Mouse (Mus musculus) kidney, embryonic 16.5 days (tissue): Measurements from ENCODE around the gene Tas1r3. TPM values are rescaled to one million over a fixed set of nuclear protein-coding genes. Genes with fewer than 3 reads are reported as not detected.

ENCODE experiments used
- ATAC-seq: fragments of 200-750 bp; cut with Nextera tagmentation; 2 replicates; pipeline ENCODE4 v1.8.0; 2017; ENCODE audit warnings: moderate TSS enrichment; ENCODE audit not compliant: low FRiP score, low TSS enrichment
- H3K27ac ChIP-seq: fragments of 300-500 bp; sonication (generic); 2 replicates; pipeline ENCODE4 v1.5.1; 2014; ENCODE audit warnings: low read length
- H3K27me3 ChIP-seq: fragments of 300-500 bp; sonication (generic); 2 replicates; pipeline ENCODE4 v1.6.1; 2014; ENCODE audit warnings: low read length, control low read depth, mixed read lengths; ENCODE audit not compliant: insufficient read depth
- H3K36me3 ChIP-seq: fragments of 300-500 bp; sonication (generic); 2 replicates; pipeline ENCODE4 v1.6.1; 2014; ENCODE audit warnings: low read length, control low read depth, mixed read lengths; ENCODE audit not compliant: insufficient read depth
- H3K4me1 ChIP-seq: fragments of 300-500 bp; sonication (generic); 2 replicates; pipeline ENCODE4 v1.6.1; 2014; ENCODE audit warnings: low read length, control low read depth, mixed read lengths; ENCODE audit not compliant: insufficient read depth
- H3K4me2 ChIP-seq: fragments of 300-500 bp; sonication (generic); replicated peaks from 2 replicates; pipeline ENCODE4 v1.6.1; 2014; ENCODE audit warnings: low read depth, low read length
- H3K4me3 ChIP-seq: fragments of 300-500 bp; sonication (generic); 2 replicates; pipeline ENCODE4 v1.5.1; 2014; ENCODE audit warnings: mild to moderate bottlenecking, low read length
- H3K9ac ChIP-seq: fragments of 300-500 bp; sonication (generic); replicated peaks from 2 replicates; pipeline ENCODE4 v1.6.1; 2014; ENCODE audit warnings: low read length
- H3K9me3 ChIP-seq: fragments of 300-500 bp; sonication (generic); 2 replicates; pipeline ENCODE4 v1.6.1; 2016; ENCODE audit warnings: low read length, control low read depth
- WGBS: fragments of 180-500 bp; shearing (Covaris S2); extraction: QIAGEN DNeasy Blood & Tissue Kit; methylation state at CpG from one replicate; pipeline ENCODE4 v1.1.7; 2014; 5-methylcytosine and 5-hydroxymethylcytosine counted together
- microRNA-seq: library from miRNA; unstranded; fragments of <30 nt; microRNA quantifications from one replicate; pipeline ENCODE4, GENCODE M21; 2016
- polyA plus RNA-seq: library from polyadenylated mRNA; unstranded; fragments of >200 nt; fragmentation: Nextera tagmentation; extraction: Ambion mirVana; gene quantifications from 2 replicates; pipeline ENCODE4 v1.2.1, GENCODE M21; 2015

Gene Tas1r3
- polyA plus RNA-seq, 1 experiment from 2014 or later: 0.22 TPM

DNA sequence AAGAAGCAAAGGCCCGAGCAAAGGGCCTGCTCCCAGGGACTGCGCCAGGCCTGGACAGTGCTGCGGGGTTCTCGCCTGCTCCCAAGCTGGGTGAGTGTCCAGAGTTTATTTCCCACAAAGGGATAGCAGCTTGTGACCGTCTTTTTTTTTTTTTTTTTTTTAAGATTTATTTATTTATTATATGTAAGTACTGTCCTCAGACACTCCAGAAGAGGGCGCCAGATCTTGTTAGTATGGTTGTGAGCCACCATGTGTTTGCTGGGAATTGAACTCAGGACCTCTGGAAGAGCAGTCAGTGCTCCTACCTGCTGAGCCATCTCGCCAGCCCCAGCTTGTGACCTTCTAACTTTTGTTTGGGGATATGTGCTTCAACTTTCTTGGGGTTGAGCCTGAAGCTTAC is 42.1 kb downstream of the Tas1r3 start:
- no peaks in the 10 kb centered on the region for H3K9me3 ChIP-seq
- no peak for ATAC-seq
- peaks cover 87% of the 10 kb centered on the region for H3K36me3 ChIP-seq
- no peak overlapping the region for H3K4me3 ChIP-seq
- H3K9ac ChIP-seq: no peak overlapping the region
- H3K27me3 ChIP-seq: no peaks in the 10 kb centered on the region
- no peak overlapping the region for H3K4me2 ChIP-seq
- H3K27ac ChIP-seq: no peak overlapping the region
- WGBS: 80% methylated on average over 7 of the region's 7 CpGs
- H3K4me1 ChIP-seq: no peaks in the 10 kb centered on the region

DNA sequence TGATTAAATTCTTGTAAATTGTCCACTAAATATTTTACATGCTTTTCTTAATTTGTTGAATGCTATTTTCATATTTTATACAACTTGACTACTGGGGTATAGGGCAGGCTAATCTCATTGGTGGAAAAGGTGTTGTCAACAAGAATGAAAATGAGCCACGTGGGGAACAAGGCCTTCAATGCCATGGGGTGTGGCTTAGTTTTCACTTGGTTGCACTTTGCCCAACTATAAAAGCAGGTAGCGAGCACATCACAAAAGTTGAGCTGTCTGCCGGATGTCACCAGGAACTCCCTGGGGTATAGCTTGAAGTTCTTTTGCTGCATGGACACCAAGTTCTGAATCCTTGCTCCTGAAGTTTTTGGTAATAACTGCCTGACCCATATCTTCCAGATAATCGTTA is 45.6 kb downstream of the Tas1r3 start:
- H3K9me3 ChIP-seq: no peaks in the 10 kb centered on the region
- H3K4me2 ChIP-seq: no peak overlapping the region
- WGBS: 79% methylated on average over 4 of the region's 4 CpGs
- H3K27ac ChIP-seq: no peak overlapping the region
- peaks cover 13% of the 10 kb centered on the region for H3K4me1 ChIP-seq
- ATAC-seq: no peak
- peaks cover 78% of the 10 kb centered on the region for H3K36me3 ChIP-seq
- no peak overlapping the region for H3K4me3 ChIP-seq
- no peak overlapping the region for H3K9ac ChIP-seq
- no peaks in the 10 kb centered on the region for H3K27me3 ChIP-seq

DNA sequence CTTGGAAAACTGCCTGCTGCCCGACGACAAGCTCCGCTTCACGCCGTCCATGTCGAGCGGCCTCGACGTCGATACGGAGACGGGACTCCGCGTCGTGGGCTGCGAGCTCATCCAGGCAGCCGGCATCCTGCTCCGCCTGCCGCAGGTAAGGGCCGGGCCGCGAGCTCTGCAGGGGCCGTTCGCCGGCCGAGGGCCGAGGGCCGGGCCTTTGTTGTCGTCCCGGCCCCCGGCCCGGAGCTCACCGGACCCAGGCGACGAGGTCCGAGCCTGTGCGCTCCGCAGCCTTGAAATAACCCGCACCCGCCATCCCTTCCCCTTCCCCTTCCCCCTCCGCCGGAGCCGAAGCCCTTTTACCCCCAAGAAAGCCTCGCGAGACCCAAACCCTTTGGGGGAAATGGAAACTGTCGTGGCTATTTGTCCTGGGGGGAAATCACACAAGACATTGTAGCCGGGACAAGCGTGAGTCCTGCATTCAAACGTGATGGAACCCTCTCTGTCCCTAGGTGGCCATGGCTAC is 50.4 kb downstream of the Tas1r3 start:
- H3K27me3 ChIP-seq: no peaks in the 10 kb centered on the region
- peak overlapping the region; percentile 87 for H3K27ac ChIP-seq
- 0% methylated on average over 49 of the region's 49 CpGs for WGBS
- peaks cover 18% of the 10 kb centered on the region for H3K4me1 ChIP-seq
- peak overlapping the region; percentile 89 for H3K4me3 ChIP-seq
- H3K36me3 ChIP-seq: peaks cover 67% of the 10 kb centered on the region
- peak overlapping the region; percentile 99 for H3K9ac ChIP-seq
- ATAC-seq: peak; percentile 41
- H3K4me2 ChIP-seq: peak overlapping the region; percentile 78
- H3K9me3 ChIP-seq: no peaks in the 10 kb centered on the region

DNA sequence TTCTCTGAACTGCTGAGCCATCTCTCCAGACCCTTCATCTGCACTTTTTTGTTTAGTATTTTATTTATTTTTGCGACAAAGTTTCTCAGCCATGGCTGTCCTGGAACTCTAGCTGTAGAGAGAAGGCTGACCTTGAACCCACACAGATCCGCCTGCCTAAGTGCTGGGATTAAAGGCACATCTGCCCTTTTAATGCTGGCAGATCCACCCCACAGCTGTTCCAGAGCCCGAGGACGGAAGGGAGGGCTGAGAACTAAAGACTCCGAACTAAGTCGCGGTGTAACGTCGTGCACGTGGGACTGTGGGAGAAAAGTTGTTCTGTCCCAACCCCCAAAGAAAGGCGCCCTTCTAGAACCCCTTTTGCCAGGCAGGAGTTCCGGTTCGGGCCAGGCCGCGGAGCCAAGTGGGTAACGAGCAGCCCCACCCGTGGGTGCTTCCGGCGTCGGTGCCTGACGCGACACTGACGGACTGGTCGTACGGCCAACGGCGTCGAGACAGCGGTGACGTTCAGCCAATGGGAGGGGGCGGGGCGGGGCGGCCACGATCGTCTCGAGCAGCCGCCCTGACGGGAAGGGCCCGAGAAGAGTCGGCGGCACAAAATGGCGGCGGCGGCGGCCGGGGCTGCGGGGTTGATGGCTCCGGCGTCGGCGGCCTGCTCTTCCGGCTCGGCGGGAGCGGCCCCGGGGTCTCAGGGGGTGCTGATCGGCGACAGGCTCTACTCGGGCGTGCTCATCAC is 51.1 kb downstream of the Tas1r3 start, which contains the start of gene Ccnl2:
Gene Ccnl2 (plus strand): TSS at position 561 of the 736 bp plus-strand sequence.
- Histone ChIP-seq H3K27me3 (no peaks in the 10 kb centered on the region), H3K36me3 (peaks cover 66% of the 10 kb centered on the region), H3K4me1 (peaks cover 18% of the 10 kb centered on the region), H3K27ac (peak within 1 kb of the TSS; percentile 94), H3K9ac (peak within 1 kb of the TSS; percentile 99), H3K4me3 (peak within 1 kb of the TSS; percentile 89), H3K9me3 (no peaks in the 10 kb centered on the region), H3K4me2 (peak within 1 kb of the TSS; percentile 78)
- WGBS: under 1% methylated on average over 59 of the region's 60 CpGs
- ATAC-seq: peak; percentile 99

Small RNAs within 50 kb of the gene (microRNA-seq; reads per million reads assigned to microRNA genes)
- gene Gm22991: not detected

Other genes with a start within 250 kb of the Tas1r3 start
- gene Cdk11b, start 238.5 kb downstream of the Tas1r3 start, polyA plus RNA-seq: 56.6 and 65.6 TPM in 2 replicates
- not detected in 2 replicates for gene Gm10563, start 218.0 kb downstream of the Tas1r3 start, polyA plus RNA-seq
- 70.4 and 71.7 TPM in 2 replicates for gene Mmp23, start 210.0 kb downstream of the Tas1r3 start, polyA plus RNA-seq
- 31.9 and 34.1 TPM in 2 replicates for gene Mib2, start 194.2 kb downstream of the Tas1r3 start, polyA plus RNA-seq
- 2.5 and 2.8 TPM in 2 replicates for gene Fndc10, start 169.0 kb downstream of the Tas1r3 start, polyA plus RNA-seq
- 144 and 159 TPM in 2 replicates for gene Ssu72, start 158.6 kb downstream of the Tas1r3 start, polyA plus RNA-seq
- gene Tmem240, start 128.6 kb downstream of the Tas1r3 start, polyA plus RNA-seq: 0.45 and 0.53 TPM in 2 replicates
- gene Atad3a, start 102.3 kb downstream of the Tas1r3 start, polyA plus RNA-seq: 138 and 142 TPM in 2 replicates
- gene Vwa1, start 88.7 kb downstream of the Tas1r3 start, polyA plus RNA-seq: 7.4 and 11.3 TPM in 2 replicates
- 0.32 and 0.33 TPM in 2 replicates for gene Tmem88b, start 77.5 kb downstream of the Tas1r3 start, polyA plus RNA-seq
- 0.32 and 0.41 TPM in 2 replicates for gene Ankrd65, start 72.9 kb downstream of the Tas1r3 start, polyA plus RNA-seq
- gene Mrpl20, start 60.5 kb downstream of the Tas1r3 start, polyA plus RNA-seq: 205 and 209 TPM in 2 replicates
- 168 and 179 TPM in 2 replicates for gene Ccnl2, start 50.9 kb downstream of the Tas1r3 start, polyA plus RNA-seq
- 143 and 157 TPM in 2 replicates for gene Aurkaip1, start 32.1 kb downstream of the Tas1r3 start, polyA plus RNA-seq
- gene Mxra8, start 23.7 kb downstream of the Tas1r3 start, polyA plus RNA-seq: 119 and 125 TPM in 2 replicates
- 5.5 and 6.3 TPM in 2 replicates for gene Dvl1, start 16.0 kb downstream of the Tas1r3 start, polyA plus RNA-seq
- 20.0 TPM in 2 replicates for gene Cptp, start 6.1 kb upstream of the Tas1r3 start, polyA plus RNA-seq
- 72.9 and 80.1 TPM in 2 replicates for gene Ints11, start 6.2 kb upstream of the Tas1r3 start, polyA plus RNA-seq
- gene Pusl1, start 28.4 kb upstream of the Tas1r3 start, polyA plus RNA-seq: 51.4 and 55.1 TPM in 2 replicates
- 16.5 and 17.6 TPM in 2 replicates for gene Acap3, start 28.5 kb upstream of the Tas1r3 start, polyA plus RNA-seq
- 100.0 and 102 TPM in 2 replicates for gene Ube2j2, start 80.5 kb upstream of the Tas1r3 start, polyA plus RNA-seq
- gene C1qtnf12, start 99.0 kb upstream of the Tas1r3 start, polyA plus RNA-seq: 123 and 137 TPM in 2 replicates
- 18.0 and 18.7 TPM in 2 replicates for gene B3galt6, start 129.3 kb upstream of the Tas1r3 start, polyA plus RNA-seq
- 173 and 182 TPM in 2 replicates for gene Sdf4, start 129.5 kb upstream of the Tas1r3 start, polyA plus RNA-seq
- gene Tnfrsf4, start 150.5 kb upstream of the Tas1r3 start, polyA plus RNA-seq: 0.90 and 1.2 TPM in 2 replicates
- 1.3 and 2.5 TPM in 2 replicates for gene Tnfrsf18, start 162.8 kb upstream of the Tas1r3 start, polyA plus RNA-seq
- 7.4 and 10.1 TPM in 2 replicates for gene Ttll10, start 196.1 kb upstream of the Tas1r3 start, polyA plus RNA-seq
- 48.3 and 48.7 TPM in 2 replicates for gene 9430015G10Rik, start 246.6 kb upstream of the Tas1r3 start, polyA plus RNA-seq